Mouse (Mus musculus) embryo, embryonic 10 days (tissue): ENCODE measurements around the gene Actl7b.

Source experiments
- DNase-seq: peaks from one replicate; pipeline ENCODE4 v3.0.0-alpha.2; 2015; ENCODE audit warnings: low spot score

Gene Actl7b

DNA sequence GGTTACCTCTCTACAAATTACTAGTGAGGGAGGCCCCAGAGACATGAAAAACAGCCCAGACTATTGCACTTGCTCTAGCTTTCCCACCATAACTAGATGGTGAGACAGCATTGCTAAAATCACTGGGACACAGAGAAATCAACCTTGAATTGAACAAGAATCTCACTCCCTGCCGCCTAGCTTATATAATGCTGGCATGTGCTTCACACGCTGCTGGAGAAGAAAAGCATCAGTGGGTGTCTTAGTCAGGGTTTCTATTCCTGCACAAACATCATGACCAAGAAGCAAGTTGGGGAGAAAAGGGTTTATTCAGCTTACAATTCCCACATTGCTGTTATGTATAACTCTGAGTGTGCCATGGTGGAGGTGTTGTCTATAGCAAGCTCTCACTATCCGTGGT, 28.1 kb downstream of the Actl7b start:
- DNase-seq = no peak

- DNase-seq = peak; percentile 69
Measured at GRCm38 (mm10) chr4:56702234-56702633, 39.0 kb downstream of the Actl7b start.

- no peak for DNase-seq
Measured at GRCm38 (mm10) chr4:56698671-56699070, 42.6 kb downstream of the Actl7b start.

DNA sequence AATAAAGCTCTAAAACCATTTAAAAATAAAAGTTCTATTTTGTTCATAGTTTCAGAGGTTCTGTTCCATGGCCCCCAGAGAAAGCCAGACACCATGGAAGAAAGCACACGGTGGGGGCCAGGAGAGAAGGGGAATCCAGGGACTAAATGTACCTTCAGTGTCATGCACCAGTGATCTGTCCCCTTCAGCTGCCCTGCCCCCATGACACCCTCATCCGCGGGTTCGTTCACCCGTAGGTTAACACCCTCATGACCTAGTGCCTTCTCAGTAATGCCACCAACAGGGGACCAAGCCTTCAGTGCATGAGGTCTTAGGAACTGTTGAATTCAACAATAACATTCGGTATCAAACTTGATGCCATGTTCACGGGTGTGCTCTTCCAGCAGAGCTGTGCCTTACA, 44.8 kb downstream of the Actl7b start:
- no peak for DNase-seq
